Mouse (Mus musculus): ENCODE measurements around the gene Ints1. TPM values are rescaled to one million over a fixed set of nuclear protein-coding genes. Genes with fewer than 3 reads are reported as not detected.

Gene Ints1
- total RNA-seq, 2 experiments from 2014 or later = 43.5 to 43.6 TPM

DNA sequence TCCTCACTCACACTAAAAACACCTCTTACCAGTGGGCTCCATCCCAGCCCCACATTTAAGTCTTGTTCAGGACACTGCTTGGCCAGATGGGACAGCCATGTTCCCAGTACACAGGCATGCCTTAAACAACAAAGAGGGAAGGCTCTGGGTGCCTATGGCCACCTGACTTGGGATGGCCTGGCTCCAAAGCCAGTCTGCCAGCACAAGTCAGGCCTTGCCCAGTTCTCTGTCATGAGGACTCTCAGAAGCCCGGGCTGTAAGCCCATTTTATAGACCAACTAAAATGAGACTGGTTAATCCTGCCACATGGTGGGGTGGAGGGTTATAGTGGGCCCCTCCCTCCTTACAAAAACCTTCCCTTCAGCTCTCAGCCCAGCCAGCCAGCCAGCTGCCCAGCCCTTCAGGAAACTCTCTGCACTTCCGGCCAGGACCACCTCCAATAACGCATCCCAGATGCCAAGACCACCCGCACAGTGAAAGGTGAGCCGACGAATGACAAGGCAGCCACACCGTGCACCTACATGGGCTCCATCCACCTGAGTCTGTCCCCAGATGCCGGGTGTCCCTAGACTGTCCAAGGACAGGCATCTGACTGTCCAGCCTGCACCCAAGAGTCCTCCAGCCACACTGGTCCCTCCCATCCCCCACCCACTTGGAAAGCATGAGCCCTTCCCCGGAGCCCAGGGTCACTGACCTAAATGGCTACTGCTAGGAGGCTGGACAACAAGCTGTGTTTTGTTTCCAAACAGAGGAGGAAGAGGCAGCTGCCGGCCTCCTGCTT lies 50.9 kb downstream of the Ints1 start:
- intact Hi-C loops (cut with DNase I) = no loop called here
- no peak for DNase-seq

DNA sequence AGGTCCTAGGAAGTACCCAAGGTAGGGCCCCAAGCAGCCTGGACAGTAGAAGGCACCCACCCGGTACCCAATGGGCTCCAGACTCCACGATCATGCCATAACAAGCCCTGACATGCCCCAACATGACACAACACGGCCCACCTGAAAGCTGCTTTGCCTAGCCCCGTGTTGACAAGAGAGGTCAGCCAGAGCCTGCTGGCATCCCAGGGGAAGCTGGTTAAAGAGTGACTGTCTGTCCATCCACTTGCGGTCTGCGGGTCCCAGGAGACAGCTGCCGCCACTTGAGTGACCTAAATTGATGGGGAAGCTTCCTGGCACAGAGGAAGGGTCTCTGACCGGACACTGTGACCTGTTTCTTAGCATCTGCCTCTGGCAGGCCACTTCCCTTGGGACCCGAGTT lies 52.4 kb downstream of the Ints1 start:
- DNase-seq = no peak
- intact Hi-C loops (cut with DNase I) = no loop called here

DNA sequence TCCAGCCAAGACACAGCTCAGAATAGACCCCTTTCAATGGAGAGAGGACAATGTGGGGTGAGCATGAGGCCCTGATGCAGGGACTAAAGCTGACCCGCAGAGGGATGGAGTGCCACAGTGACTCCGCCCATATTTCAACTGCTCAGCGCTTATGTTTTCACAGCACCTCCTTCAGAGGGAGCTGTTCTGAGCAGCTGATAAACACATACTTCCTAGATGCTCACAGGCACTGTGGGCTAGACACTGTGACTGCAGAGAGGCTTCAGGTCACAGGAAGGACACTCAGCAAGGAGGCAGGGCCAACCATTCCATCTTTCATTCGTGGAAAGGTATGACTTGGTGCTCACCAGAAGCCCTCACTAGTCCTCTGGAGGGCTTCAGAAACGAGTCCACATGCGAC lies 52.8 kb downstream of the Ints1 start:
- DNase-seq = no peak
- intact Hi-C loops (cut with DNase I) = no loop called here

DNA sequence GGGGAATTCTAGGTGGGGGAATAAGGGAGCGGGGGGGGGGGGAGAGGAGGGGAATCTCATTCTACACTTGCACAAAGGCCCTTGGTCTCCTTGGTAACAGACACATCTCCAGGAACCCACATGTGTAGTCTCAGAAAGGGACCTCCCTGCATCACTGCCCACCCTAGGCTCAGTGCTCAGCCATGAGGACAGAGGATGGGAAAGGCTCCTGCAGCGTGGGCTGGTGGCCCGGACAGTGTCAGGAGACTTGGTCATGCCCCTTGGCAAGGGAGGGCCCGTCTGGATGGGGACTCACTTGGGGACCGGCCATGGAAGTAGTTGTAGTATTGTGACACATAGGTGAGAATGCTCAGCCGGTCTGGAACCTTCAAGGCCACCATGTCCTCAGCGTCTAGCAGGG lies 56.5 kb downstream of the Ints1 start:
- intact Hi-C loops (cut with DNase I) = no loop called here
- DNase-seq = no peak

DNA sequence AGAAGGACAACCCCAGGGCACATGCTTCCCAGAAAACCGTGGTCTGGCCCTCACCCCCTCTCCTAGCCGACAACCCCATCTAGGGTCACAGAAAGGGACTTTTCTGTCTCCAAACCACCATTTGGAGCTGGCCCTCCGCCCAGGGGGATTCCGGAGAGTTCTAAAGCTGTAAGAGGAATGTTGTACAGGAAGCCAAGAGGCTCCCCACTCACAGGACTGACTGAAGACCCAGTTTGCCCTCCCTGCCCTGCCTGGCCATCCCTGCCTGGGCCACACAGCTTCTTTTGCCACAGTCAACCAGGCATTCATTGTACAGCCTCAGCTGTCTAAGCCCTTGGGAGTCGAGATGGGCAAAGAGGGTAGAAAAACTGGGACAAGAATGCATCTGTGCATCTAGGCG lies 56.9 kb downstream of the Ints1 start:
- DNase-seq = no peak
- intact Hi-C loops (cut with DNase I) = no loop called here

DNA sequence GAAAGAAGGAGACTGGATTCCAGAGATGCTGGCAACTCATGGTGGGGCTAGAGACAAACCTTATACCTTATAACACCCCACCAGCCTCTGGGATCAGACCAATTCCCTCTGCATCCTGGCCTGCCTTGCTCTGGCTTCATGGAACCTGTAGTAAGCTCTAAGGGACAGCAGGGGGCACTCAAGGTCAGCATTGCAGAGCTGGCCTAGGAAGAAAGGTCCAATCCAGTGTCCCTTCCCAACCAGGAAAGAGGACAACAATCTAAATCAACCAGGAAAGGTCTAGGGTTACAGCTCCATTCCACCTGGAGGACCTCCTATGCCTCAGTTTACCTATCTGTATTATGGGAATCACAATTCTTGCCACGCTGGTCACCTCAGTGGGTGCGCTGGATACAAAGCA lies 57.8 kb downstream of the Ints1 start:
- DNase-seq = peak; percentile 74 to 81
- intact Hi-C loops (cut with DNase I) = loop anchor here (1.0 kb wide), 2 partner anchors 29 to 33 kb away; no protein-coding TSS in a partner anchor

DNA sequence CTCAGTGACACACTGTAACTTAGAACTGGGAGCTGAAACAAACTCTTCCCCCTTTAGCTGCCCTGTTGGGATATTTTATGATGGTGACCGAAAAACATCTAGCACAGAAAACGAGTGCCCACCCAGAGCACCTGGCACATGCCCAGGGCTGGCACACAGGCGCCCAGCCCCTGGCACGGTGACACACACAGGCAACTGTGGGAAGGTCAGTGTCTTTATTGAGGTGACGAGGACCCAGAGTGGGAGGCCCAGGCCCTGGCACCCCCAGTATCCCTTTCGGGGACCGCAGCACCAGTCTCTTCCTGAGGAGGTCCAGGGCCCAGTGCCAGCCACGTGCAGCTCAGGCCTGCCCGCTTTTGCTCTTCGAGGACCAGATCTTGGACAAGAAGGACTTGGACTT lies 69.0 kb downstream of the Ints1 start:
- intact Hi-C loops (cut with DNase I) = no loop called here
- DNase-seq = no peak

DNA sequence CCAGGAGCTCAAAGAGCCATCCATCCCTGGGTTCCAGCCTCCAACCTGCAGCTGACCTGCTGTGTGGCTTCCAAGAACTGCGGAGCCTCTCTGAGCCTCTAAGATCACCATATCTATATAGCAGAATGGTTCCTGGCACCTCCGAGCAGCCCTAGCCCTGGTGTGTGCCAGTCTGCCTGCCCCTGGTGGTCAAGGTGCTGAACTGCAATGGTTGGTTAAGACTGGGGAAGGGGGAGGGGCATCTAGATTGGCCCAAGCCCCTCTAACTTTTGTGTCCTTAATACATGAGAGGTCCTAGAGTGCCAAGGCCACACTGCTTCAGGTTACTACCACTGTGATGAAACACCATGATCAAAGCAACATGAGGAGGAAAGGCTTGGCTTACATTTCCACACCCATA lies 72.6 kb downstream of the Ints1 start:
- intact Hi-C loops (cut with DNase I) = no loop called here
- DNase-seq = peak in 1 of 2 experiments; percentile 30

DNA sequence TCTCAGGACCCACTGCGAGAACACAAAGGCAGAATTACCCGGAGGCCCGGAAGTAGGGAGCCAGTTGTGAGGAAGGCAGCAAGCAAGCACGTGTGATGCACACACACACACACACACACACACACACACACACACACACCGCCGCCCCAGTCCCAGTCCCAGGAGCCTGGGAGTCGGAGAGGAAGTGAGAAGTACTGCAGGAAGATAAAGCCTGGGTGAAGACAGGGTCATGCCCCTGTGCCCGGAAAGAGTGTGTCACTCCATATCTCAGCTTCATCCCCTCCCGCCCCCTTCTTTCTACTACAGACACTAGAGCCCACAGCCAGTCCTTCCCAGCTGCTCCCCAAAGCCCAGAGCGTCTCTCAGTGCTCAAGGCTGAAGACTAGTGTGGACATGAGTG lies 73.2 kb downstream of the Ints1 start:
- intact Hi-C loops (cut with DNase I) = no loop called here
- peak in 1 of 2 experiments; percentile 25 for DNase-seq

Small RNA genes lying within 50 kb of the gene (microRNA-seq; reads per million reads assigned to microRNA genes)
- 0 reads per million in 2 experiments for gene Mir7037

Other genes with a start within 250 kb of the Ints1 start
- not detected for gene Uncx, start 232.2 kb downstream of the Ints1 start, total RNA-seq (2021)
- 1 to 10 TPM; 4.1 to 6.6 TPM for gene Micall2, start 39.3 kb downstream of the Ints1 start, total RNA-seq (2021)
- 10 to 100 TPM; 20.9 to 25.8 TPM for gene Mafk, start 15.8 kb upstream of the Ints1 start, total RNA-seq (2021)
- under 1 TPM; 0.10 to 0.37 TPM for gene Tmem184a, start 44.2 kb upstream of the Ints1 start, total RNA-seq (2021)
- not detected for gene Gm26938, start 50.7 kb upstream of the Ints1 start, total RNA-seq (2021)
- gene Psmg3, start 51.2 kb upstream of the Ints1 start, total RNA-seq (2021) = 10 to 100 TPM; 11.9 to 13.5 TPM
- under 1 TPM; 0.45 to 0.60 TPM for gene Elfn1, start 132.3 kb upstream of the Ints1 start, total RNA-seq (2021)

Measured in heart, postnatal 10 days (tissue).